ENCODE assay signal across 8 mouse cellular contexts in genomic region chr19:46454126-46454880, GRCm38 (mm10). TPM values are rescaled to one million over a fixed set of nuclear protein-coding genes. Genes with fewer than 3 reads are reported as not detected.
DNase-seq lines count a peak whose midpoint lies in the region; ATAC-seq and TF ChIP-seq lines count a peak whose summit lies in the region.

No protein-coding gene starts in this region.

- 28% methylated on average over 20 of the region's 20 CpGs for WGBS in lung, adult 2 months
- 80% methylated on average over 20 of the region's 20 CpGs for WGBS in forebrain, postnatal 0 days

- H3K9ac ChIP-seq in forebrain, postnatal 0 days = no peak overlapping the region

- ATAC-seq in forebrain, postnatal 0 days = no peak
- ATAC-seq in neutrophil, adult 5-6 weeks (ENCODE audit: extremely low read depth, insufficient number of reproducible peaks, low FRiP score, poor library complexity, severe bottlenecking) = peak; percentile 32; the same call in 1 of the 2 replicates

- TF ChIP-seq POLR2A in lung, adult 2 months (IDR thresholded peaks at IDR 0.05; ENCODE audit: borderline replicate concordance, extremely low read depth, low read depth, low read length) = 0 out of 2 replicates have a peak, but pooled peaks have one; percentile 4

- no peak for DNase-seq in lung, adult 2 months
- DNase-seq in lung, postnatal 25 days (ENCODE audit: low spot score) = no peak
- no peak for DNase-seq in forebrain, postnatal 0 days
- DNase-seq in liver = peak; percentile 51
- DNase-seq in layer of hippocampus, adult 18-20 months (ENCODE audit: low spot score in 2 of 2) = no peak
- no peak for DNase-seq in ovary, adult 18-20 months (ENCODE audit: low spot score)
- no peak for DNase-seq in urinary bladder, adult 2 months (ENCODE audit: low spot score)

- H3K27ac ChIP-seq in forebrain, postnatal 0 days (ENCODE audit: low read depth, low read length) = peak overlapping the region; percentile 50; the same call in 1 of the 2 replicates

- H3K9me3 ChIP-seq in forebrain, postnatal 0 days (ENCODE audit: low read length) = no peaks in the 10 kb centered on the region

- peaks cover 48% of the 10 kb centered on the region for H3K4me1 ChIP-seq in lung, adult 2 months (ENCODE audit: control insufficient read depth, insufficient read depth, low read length)
- no peaks in the 10 kb centered on the region for H3K4me1 ChIP-seq in forebrain, postnatal 0 days (ENCODE audit: insufficient read depth)

- no peak overlapping the region for H3K4me3 ChIP-seq in lung, adult 2 months (replicated peaks; ENCODE audit: extremely low read depth, low read depth, low read length)
- no peak overlapping the region for H3K4me3 ChIP-seq in forebrain, postnatal 0 days (ENCODE audit: low read depth, low read length)

- H3K36me3 ChIP-seq in forebrain, postnatal 0 days (ENCODE audit: insufficient read depth) = peaks cover 25% of the 10 kb centered on the region

- no peak for TF ChIP-seq CTCF in lung, adult 2 months (IDR thresholded peaks at IDR 0.05; ENCODE audit: insufficient read depth, low read length)
- TF ChIP-seq CTCF in forebrain, postnatal 0 days (IDR thresholded peaks at IDR 0.05; ENCODE audit: low read depth) = no peak

- no peak overlapping the region for H3K4me2 ChIP-seq in forebrain, postnatal 0 days (ENCODE audit: low read depth)

- H3K27me3 ChIP-seq in forebrain, postnatal 0 days (ENCODE audit: insufficient read depth, low read length) = no peaks in the 10 kb centered on the region

RNA-seq across cellular contexts. Expression of gene Trim8, which starts 47.2 kb away (rescaled TPM):
- polyA plus RNA-seq in lung, adult 2 months (2012; rRNA removed) = 87.2 and 115 TPM in 2 replicates
- 68.6 and 76.5 TPM in 2 replicates for total RNA-seq in forebrain, postnatal 0 days (2014; rRNA removed)
- 25.9 and 28.2 TPM in 2 replicates for polyA plus RNA-seq in forebrain, postnatal 0 days (2015; fragmentation: Nextera tagmentation; extraction: Ambion mirVana)
- total RNA-seq in neutrophil, adult 5-6 weeks (2017) = 36.7 and 47.5 TPM in 2 replicates
- 100 to 1,000 TPM; 110 to 112 TPM for total RNA-seq in layer of hippocampus, adult 18-20 months (2021)
- 17.2 and 25.2 TPM in 2 replicates for polyA plus RNA-seq in urinary bladder, adult 2 months (2012; rRNA removed)

RNA-seq across cellular contexts. Expression of gene Sufu, which starts 57.6 kb away (rescaled TPM):
- polyA plus RNA-seq in lung, adult 2 months (2012; rRNA removed) = 17.5 and 18.0 TPM in 2 replicates
- 9.4 and 13.1 TPM in 2 replicates for total RNA-seq in forebrain, postnatal 0 days (2014; rRNA removed)
- 12.7 and 17.7 TPM in 2 replicates for polyA plus RNA-seq in forebrain, postnatal 0 days (2015; fragmentation: Nextera tagmentation; extraction: Ambion mirVana)
- total RNA-seq in neutrophil, adult 5-6 weeks (2017) = 19.6 and 21.3 TPM in 2 replicates
- total RNA-seq in layer of hippocampus, adult 18-20 months (2021) = 10 to 100 TPM; 20.0 to 20.1 TPM
- 15.5 and 19.7 TPM in 2 replicates for polyA plus RNA-seq in urinary bladder, adult 2 months (2012; rRNA removed)

RNA-seq across cellular contexts. Expression of gene Actr1a, which starts 58.8 kb away (rescaled TPM):
- 85.4 and 112 TPM in 2 replicates for polyA plus RNA-seq in lung, adult 2 months (2012; rRNA removed)
- total RNA-seq in forebrain, postnatal 0 days (2014; rRNA removed) = 356 and 372 TPM in 2 replicates
- polyA plus RNA-seq in forebrain, postnatal 0 days (2015; fragmentation: Nextera tagmentation; extraction: Ambion mirVana) = 360 and 367 TPM in 2 replicates
- 105 and 111 TPM in 2 replicates for total RNA-seq in neutrophil, adult 5-6 weeks (2017)
- 100 to 1,000 TPM; 192 to 196 TPM for total RNA-seq in layer of hippocampus, adult 18-20 months (2021)
- 99.3 and 101 TPM in 2 replicates for polyA plus RNA-seq in urinary bladder, adult 2 months (2012; rRNA removed)
